Mouse (Mus musculus) lung, adult 2 months (tissue): Measurements from ENCODE around the gene Ropn1l.

Experiments used
- CTCF ChIP-seq: fragments of 200-500 bp; IDR thresholded peaks from 2 replicates; pipeline ENCODE4 v1.5.1; 2011; ENCODE audit warnings: mild to moderate bottlenecking, low read length, control low read depth; ENCODE audit not compliant: insufficient read depth
- POLR2A ChIP-seq: fragments of 200-500 bp; IDR thresholded peaks from 2 replicates; pipeline ENCODE4 v1.6.1; 2011; ENCODE audit warnings: low read depth, mild to moderate bottlenecking, control low read depth, low read length, borderline replicate concordance; ENCODE audit errors: extremely low read depth

GRCm38 (mm10) chr15:31494803-31495202 is 41.3 kb upstream of the Ropn1l start:
- TF ChIP-seq POLR2A, result no peak
- TF ChIP-seq CTCF, result no peak
